Mouse (Mus musculus): ENCODE data around the gene Kcnk1. TPM values are rescaled to one million over a fixed set of nuclear protein-coding genes. Genes with fewer than 3 reads are reported as not detected.

Gene Kcnk1
- polyA plus RNA-seq, 1 experiment from 2014 or later, result 15.0 TPM

DNA sequence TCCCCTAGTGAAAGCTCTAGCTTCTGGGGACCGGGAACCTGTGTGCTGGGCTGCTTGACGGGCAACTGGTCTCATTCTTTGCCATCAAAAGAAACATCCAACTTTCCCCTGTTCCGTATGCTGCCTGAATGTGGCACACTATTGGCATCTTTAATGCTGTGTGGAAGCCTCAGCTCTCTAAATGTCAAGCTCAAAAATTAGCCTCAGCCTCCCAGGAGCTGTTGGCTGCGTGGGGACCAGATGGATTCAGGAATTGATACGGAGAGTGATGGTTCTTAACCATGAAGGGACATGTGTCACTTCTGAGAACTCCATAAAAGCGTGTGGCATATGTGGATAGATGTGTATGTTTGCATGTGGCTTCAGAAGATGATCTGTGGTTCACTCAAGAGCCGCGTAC, 27.0 kb downstream of the Kcnk1 start:
- H3K36me3 ChIP-seq, result no peaks in the 10 kb centered on the region
- no peak overlapping the region for H3K4me2 ChIP-seq
- H3K4me3 ChIP-seq (replicated peaks), result no peak overlapping the region
- peaks cover 7% of the 10 kb centered on the region for H3K4me1 ChIP-seq (replicated peaks)
- WGBS, result 90% methylated on average over 8 of the region's 8 CpGs
- no peak overlapping the region for H3K27ac ChIP-seq
- H3K9ac ChIP-seq (replicated peaks), result no peak overlapping the region
- H3K9me3 ChIP-seq, result no peaks in the 10 kb centered on the region
- no peaks in the 10 kb centered on the region for H3K27me3 ChIP-seq
- no peak for ATAC-seq (ENCODE audit: insufficient number of reproducible peaks, insufficient read depth, low FRiP score, low TSS enrichment, low read depth)

DNA sequence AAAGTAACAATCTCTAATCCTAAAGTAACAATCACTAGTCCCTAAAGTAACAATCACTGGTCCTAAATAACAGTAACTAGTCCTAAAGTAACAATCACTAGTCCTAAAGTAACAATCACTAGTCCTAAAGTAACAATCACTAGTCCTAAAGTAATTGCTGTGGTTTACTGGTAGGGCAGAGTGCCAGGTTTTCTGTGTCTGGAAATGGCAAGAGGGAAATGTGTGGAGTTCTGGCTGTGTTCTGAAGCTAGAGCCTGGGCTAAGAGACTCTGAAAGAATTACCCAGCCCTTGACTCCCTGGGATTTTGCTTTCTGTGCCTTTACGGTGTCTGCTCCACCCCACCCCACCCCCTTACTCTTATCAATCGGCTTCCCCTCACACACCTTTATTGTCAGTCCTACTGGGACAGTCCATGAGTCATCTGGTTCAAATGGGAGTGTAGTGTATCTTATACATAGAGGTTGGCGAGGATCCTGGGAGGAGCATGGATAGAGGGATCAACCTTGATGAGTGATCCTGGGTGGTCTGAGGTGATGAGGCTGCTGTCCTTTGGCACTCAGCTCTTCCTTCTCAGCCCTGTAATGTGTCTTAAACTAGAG, 28.8 kb downstream of the Kcnk1 start:
- WGBS, result 69% methylated on average over 3 of the region's 3 CpGs
- no peak for ATAC-seq (ENCODE audit: insufficient number of reproducible peaks, insufficient read depth, low FRiP score, low TSS enrichment, low read depth)
- no peak overlapping the region for H3K9ac ChIP-seq (replicated peaks)

GRCm38 (mm10) chr8:126024891-126025290, 29.9 kb downstream of the Kcnk1 start:
- 92% methylated on average over 16 of the region's 16 CpGs for WGBS
- no peak overlapping the region for H3K4me3 ChIP-seq (replicated peaks)
- H3K27ac ChIP-seq, result no peak overlapping the region
- ATAC-seq (ENCODE audit: insufficient number of reproducible peaks, insufficient read depth, low FRiP score, low TSS enrichment, low read depth), result no peak
- H3K4me2 ChIP-seq, result no peak overlapping the region
- peaks cover 22% of the 10 kb centered on the region for H3K4me1 ChIP-seq (replicated peaks)
- no peaks in the 10 kb centered on the region for H3K9me3 ChIP-seq
- no peaks in the 10 kb centered on the region for H3K27me3 ChIP-seq
- no peaks in the 10 kb centered on the region for H3K36me3 ChIP-seq
- H3K9ac ChIP-seq (replicated peaks), result no peak overlapping the region

More for the DNA sequence above, 28.8 kb downstream of the Kcnk1 start:
- Histone ChIP-seq H3K27me3 (no peaks in the 10 kb centered on the region), H3K4me2 (no peak overlapping the region), H3K36me3 (no peaks in the 10 kb centered on the region), H3K27ac (no peak overlapping the region), H3K4me3 (replicated peaks) (no peak overlapping the region), H3K9me3 (no peaks in the 10 kb centered on the region), H3K4me1 (replicated peaks) (peaks cover 20% of the 10 kb centered on the region)

- no peak overlapping the region for H3K9ac ChIP-seq (replicated peaks)
- H3K9me3 ChIP-seq, result no peaks in the 10 kb centered on the region
- ATAC-seq (ENCODE audit: insufficient number of reproducible peaks, insufficient read depth, low FRiP score, low TSS enrichment, low read depth), result no peak
- peak overlapping the region; percentile 45; the same call in 1 of the 2 replicates for H3K27ac ChIP-seq
- H3K4me2 ChIP-seq, result no peak overlapping the region
- H3K4me1 ChIP-seq (replicated peaks), result peaks cover 22% of the 10 kb centered on the region
- no peaks in the 10 kb centered on the region for H3K36me3 ChIP-seq
- H3K4me3 ChIP-seq (replicated peaks), result no peak overlapping the region
- 90% methylated on average over 9 of the region's 9 CpGs for whole genome bisulfite sequencing
- H3K27me3 ChIP-seq, result no peaks in the 10 kb centered on the region
Measured at GRCm38 (mm10) chr8:126026121-126026520, 31.2 kb downstream of the Kcnk1 start.

DNA sequence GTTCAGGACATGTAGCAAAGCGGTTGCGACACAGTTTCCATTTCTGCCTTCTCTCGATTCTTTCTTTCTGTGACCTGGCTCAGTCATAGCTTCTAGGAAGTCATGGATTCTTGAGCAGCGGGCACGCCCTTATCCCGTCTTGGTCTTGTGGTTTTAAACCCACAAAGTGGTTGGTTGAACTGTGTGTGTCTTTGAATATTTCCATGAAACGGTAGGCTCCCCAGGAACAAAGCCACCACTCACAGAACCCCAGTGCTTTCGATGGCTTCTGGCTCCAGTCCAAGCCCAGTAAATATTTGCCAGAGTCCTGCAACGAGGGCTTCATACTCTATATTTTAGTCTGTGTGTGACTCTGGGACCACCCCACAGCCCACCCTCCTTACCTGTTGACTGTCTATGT, 31.6 kb downstream of the Kcnk1 start:
- Histone ChIP-seq H3K4me1 (replicated peaks) (peaks cover 22% of the 10 kb centered on the region), H3K4me2 (no peak overlapping the region), H3K27ac (no peak overlapping the region), H3K27me3 (no peaks in the 10 kb centered on the region), H3K4me3 (replicated peaks) (no peak overlapping the region), H3K9ac (replicated peaks) (no peak overlapping the region), H3K9me3 (no peaks in the 10 kb centered on the region), H3K36me3 (no peaks in the 10 kb centered on the region)
- WGBS, result 63% methylated on average over 9 of the region's 9 CpGs
- ATAC-seq (ENCODE audit: insufficient number of reproducible peaks, insufficient read depth, low FRiP score, low TSS enrichment, low read depth), result no peak

- H3K27ac ChIP-seq, result peak overlapping the region; percentile 46; the same call in 1 of the 2 replicates
- H3K9ac ChIP-seq (replicated peaks), result no peak overlapping the region
- peaks cover 22% of the 10 kb centered on the region for H3K4me1 ChIP-seq (replicated peaks)
- 65% methylated on average over 6 of the region's 6 CpGs for WGBS
- no peaks in the 10 kb centered on the region for H3K9me3 ChIP-seq
- ATAC-seq (ENCODE audit: insufficient number of reproducible peaks, insufficient read depth, low FRiP score, low TSS enrichment, low read depth), result no peak
- no peak overlapping the region for H3K4me3 ChIP-seq (replicated peaks)
- H3K36me3 ChIP-seq, result no peaks in the 10 kb centered on the region
- no peaks in the 10 kb centered on the region for H3K27me3 ChIP-seq
- H3K4me2 ChIP-seq, result no peak overlapping the region
Measured at GRCm38 (mm10) chr8:126027486-126027885, 32.5 kb downstream of the Kcnk1 start.

DNA sequence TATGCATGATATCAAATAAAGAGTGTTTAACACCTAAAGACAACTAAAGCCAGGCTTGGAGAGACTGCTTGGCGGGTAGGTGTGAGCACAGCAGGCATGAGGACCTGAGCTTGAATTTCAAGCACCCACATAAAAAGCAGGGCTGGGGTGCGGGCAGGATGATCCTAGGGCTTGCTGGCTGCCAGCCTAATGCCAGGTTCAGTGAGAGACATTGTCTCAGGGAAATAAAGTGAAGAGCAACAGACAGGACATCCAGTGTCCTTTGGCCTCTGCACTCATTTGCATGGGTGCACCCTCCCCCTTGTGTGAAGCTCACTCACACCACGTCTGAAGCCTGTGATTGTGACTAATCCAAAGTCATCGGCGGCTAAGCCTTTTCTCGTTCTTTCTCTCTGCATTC, 34.0 kb downstream of the Kcnk1 start:
- 70% methylated on average over 6 of the region's 6 CpGs for WGBS

GRCm38 (mm10) chr8:126032776-126033175, 37.8 kb downstream of the Kcnk1 start:
- no peak overlapping the region for H3K4me2 ChIP-seq
- ATAC-seq (ENCODE audit: insufficient number of reproducible peaks, insufficient read depth, low FRiP score, low TSS enrichment, low read depth), result no peak
- no peak overlapping the region for H3K4me3 ChIP-seq (replicated peaks)
- 79% methylated on average over 6 of the region's 6 CpGs for WGBS
- no peaks in the 10 kb centered on the region for H3K27me3 ChIP-seq
- no peaks in the 10 kb centered on the region for H3K9me3 ChIP-seq
- H3K27ac ChIP-seq, result no peak overlapping the region
- no peaks in the 10 kb centered on the region for H3K36me3 ChIP-seq
- H3K9ac ChIP-seq (replicated peaks), result no peak overlapping the region; the same call in 1 of the 2 replicates
- peaks cover 7% of the 10 kb centered on the region for H3K4me1 ChIP-seq (replicated peaks)

More for the DNA sequence above, 34.0 kb downstream of the Kcnk1 start:
- Histone ChIP-seq H3K4me1 (replicated peaks) (peaks cover 22% of the 10 kb centered on the region), H3K36me3 (no peaks in the 10 kb centered on the region), H3K27ac (no peak overlapping the region), H3K4me2 (no peak overlapping the region), H3K9me3 (no peaks in the 10 kb centered on the region), H3K9ac (replicated peaks) (no peak overlapping the region), H3K27me3 (no peaks in the 10 kb centered on the region), H3K4me3 (replicated peaks) (no peak overlapping the region)
- ATAC-seq (ENCODE audit: insufficient number of reproducible peaks, insufficient read depth, low FRiP score, low TSS enrichment, low read depth), result no peak

- H3K36me3 ChIP-seq, result no peaks in the 10 kb centered on the region
- ATAC-seq (ENCODE audit: insufficient number of reproducible peaks, insufficient read depth, low FRiP score, low TSS enrichment, low read depth), result no peak
- WGBS, result 88% methylated on average over 4 of the region's 4 CpGs
Measured at GRCm38 (mm10) chr8:126035046-126035445, 40.1 kb downstream of the Kcnk1 start.

DNA sequence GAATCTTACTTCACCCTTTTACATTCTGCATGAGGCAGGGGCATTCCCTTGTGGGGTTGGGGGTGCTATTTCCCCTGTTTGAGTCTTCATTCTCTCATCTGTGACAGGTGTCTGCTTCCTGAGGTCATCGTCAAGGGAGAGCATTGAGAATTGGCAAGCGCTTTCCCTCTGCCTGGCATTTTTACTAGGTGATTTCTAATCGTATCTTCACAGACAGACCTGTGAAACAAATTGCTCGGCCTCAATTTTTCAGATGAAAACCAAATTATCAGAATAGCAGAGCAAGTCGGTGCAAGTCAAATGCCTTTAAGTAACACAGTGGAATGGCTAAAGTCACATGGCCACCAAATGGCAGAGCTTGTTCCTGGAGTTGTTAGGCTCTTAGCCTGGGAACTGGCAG, 41.4 kb downstream of the Kcnk1 start:
- WGBS, result 71% methylated on average over 5 of the region's 5 CpGs
- no peak overlapping the region for H3K4me3 ChIP-seq (replicated peaks)
- ATAC-seq (ENCODE audit: insufficient number of reproducible peaks, insufficient read depth, low FRiP score, low TSS enrichment, low read depth), result no peak
- H3K9me3 ChIP-seq, result no peaks in the 10 kb centered on the region
- no peak overlapping the region for H3K27ac ChIP-seq
- no peaks in the 10 kb centered on the region for H3K4me1 ChIP-seq (replicated peaks)
- H3K9ac ChIP-seq (replicated peaks), result no peak overlapping the region
- H3K4me2 ChIP-seq, result no peak overlapping the region
- no peaks in the 10 kb centered on the region for H3K36me3 ChIP-seq
- H3K27me3 ChIP-seq, result 0 out of 2 replicates have a peak, but pooled peaks cover 3% of the 10 kb centered on the region

More at GRCm38 (mm10) chr8:126035046-126035445, 40.1 kb downstream of the Kcnk1 start:
- Histone ChIP-seq H3K9me3 (no peaks in the 10 kb centered on the region), H3K4me3 (replicated peaks) (no peak overlapping the region), H3K27me3 (no peaks in the 10 kb centered on the region), H3K9ac (replicated peaks) (no peak overlapping the region), H3K4me2 (no peak overlapping the region), H3K27ac (no peak overlapping the region), H3K4me1 (replicated peaks) (no peaks in the 10 kb centered on the region)

DNA sequence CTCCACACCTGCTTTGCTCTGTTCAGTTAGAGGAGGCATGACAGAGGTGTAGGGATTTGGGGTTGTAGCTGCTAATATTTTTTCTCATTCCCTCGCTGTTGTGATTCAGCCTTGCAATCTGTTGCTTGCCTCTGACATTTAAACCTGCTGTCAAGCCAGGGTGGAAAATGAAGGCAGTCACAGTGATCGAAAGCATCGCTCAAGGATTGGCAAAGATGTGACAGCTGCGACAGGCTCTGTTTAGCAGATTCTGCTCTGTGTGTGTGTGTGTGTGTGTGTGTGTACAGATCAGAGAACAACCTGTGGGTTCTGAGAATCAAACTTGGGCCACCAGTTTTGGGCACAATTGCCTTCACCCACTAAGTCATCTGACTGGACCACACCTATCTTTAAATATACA, 50.8 kb downstream of the Kcnk1 start:
- Histone ChIP-seq H3K4me3 (replicated peaks) (no peak overlapping the region), H3K36me3 (no peaks in the 10 kb centered on the region), H3K9me3 (no peaks in the 10 kb centered on the region), H3K4me2 (no peak overlapping the region), H3K27ac (no peak overlapping the region), H3K9ac (replicated peaks) (no peak overlapping the region), H3K4me1 (replicated peaks) (no peaks in the 10 kb centered on the region; the same call in 1 of the 2 replicates), H3K27me3 (0 out of 2 replicates have a peak, but pooled peaks cover 3% of the 10 kb centered on the region)
- WGBS, result 93% methylated on average over 4 of the region's 4 CpGs
- no peak for ATAC-seq (ENCODE audit: insufficient number of reproducible peaks, insufficient read depth, low FRiP score, low TSS enrichment, low read depth)

- no peaks in the 10 kb centered on the region for H3K9me3 ChIP-seq
- 68% methylated on average over 4 of the region's 4 CpGs for WGBS
- no peak overlapping the region for H3K4me2 ChIP-seq
- H3K9ac ChIP-seq (replicated peaks), result no peak overlapping the region
- no peaks in the 10 kb centered on the region for H3K36me3 ChIP-seq
- H3K27ac ChIP-seq, result no peak overlapping the region
- ATAC-seq (ENCODE audit: insufficient number of reproducible peaks, insufficient read depth, low FRiP score, low TSS enrichment, low read depth), result no peak
- no peak overlapping the region for H3K4me3 ChIP-seq (replicated peaks)
- no peaks in the 10 kb centered on the region for H3K27me3 ChIP-seq
- no peaks in the 10 kb centered on the region for H3K4me1 ChIP-seq (replicated peaks)
Measured at GRCm38 (mm10) chr8:126053911-126054310, 58.9 kb downstream of the Kcnk1 start.
